Mouse (Mus musculus) liver, embryonic 16.5 days (tissue): ENCODE data around the gene Pmpcb. TPM values are rescaled to one million over a fixed set of nuclear protein-coding genes. Genes with fewer than 3 reads are reported as not detected.
"Not testable (repeated sequence)": the region's sequence is repeated elsewhere in the genome, so short reads cannot be mapped to it uniquely, and the experiment has no call there.

ENCODE experiments used
- ATAC-seq: fragments of 200-750 bp; cut with Nextera tagmentation; 2 replicates; pipeline ENCODE4 v1.8.0; 2017; ENCODE audit warnings: low read depth, mild to moderate bottlenecking, moderate number of reproducible peaks, moderate library complexity
- H3K27ac ChIP-seq: fragments of 300-500 bp; sonication (generic); 2 replicates; pipeline ENCODE4 v1.5.1; 2014; ENCODE audit warnings: mild to moderate bottlenecking, low read length
- H3K27me3 ChIP-seq: fragments of 300-500 bp; sonication (generic); 2 replicates; pipeline ENCODE4 v1.6.1; 2014; ENCODE audit warnings: low read depth, low read length, mixed read lengths; ENCODE audit not compliant: control insufficient read depth, insufficient read depth
- H3K36me3 ChIP-seq: fragments of 300-500 bp; sonication (generic); 2 replicates; pipeline ENCODE4 v1.6.1; 2014; ENCODE audit warnings: mild to moderate bottlenecking; ENCODE audit not compliant: control insufficient read depth, insufficient read depth
- H3K4me1 ChIP-seq: fragments of 300-500 bp; sonication (generic); 2 replicates; pipeline ENCODE4 v1.6.1; 2014; ENCODE audit warnings: low read depth, low read length, mixed read lengths; ENCODE audit not compliant: control insufficient read depth
- H3K4me2 ChIP-seq: fragments of 300-500 bp; sonication (generic); 2 replicates; pipeline ENCODE4 v1.6.1; 2014; ENCODE audit warnings: low read depth, low read length, mixed read lengths
- H3K4me3 ChIP-seq: fragments of 300-500 bp; sonication (generic); 2 replicates; pipeline ENCODE4 v1.5.1; 2014; ENCODE audit warnings: low read depth, mild to moderate bottlenecking, low read length
- H3K9ac ChIP-seq: fragments of 300-500 bp; sonication (generic); 2 replicates; pipeline ENCODE4 v1.6.1; 2014; ENCODE audit warnings: low read depth, low read length
- H3K9me3 ChIP-seq: fragments of 300-500 bp; sonication (generic); replicated peaks from 2 replicates; pipeline ENCODE4 v1.6.1; 2016; ENCODE audit warnings: low read length; ENCODE audit not compliant: control insufficient read depth
- WGBS: fragments of 180-500 bp; shearing (Covaris S2); extraction: QIAGEN DNeasy Blood & Tissue Kit; methylation state at CpG from one replicate; pipeline ENCODE4 v1.1.7; 2014; ENCODE audit not compliant: insufficient replicate concordance; 5-methylcytosine and 5-hydroxymethylcytosine counted together
- polyA plus RNA-seq: library from polyadenylated mRNA; unstranded; fragments of >200 nt; fragmentation: Nextera tagmentation; extraction: Ambion mirVana; gene quantifications from 2 replicates; pipeline ENCODE4 v1.2.1, GENCODE M21; 2015

The Pmpcb gene
- polyA plus RNA-seq, 1 experiment from 2014 or later, result 38.4 TPM

GRCm38 (mm10) chr5:21702009-21702364 lies 35.0 kb upstream of the Pmpcb start:
- peak overlapping the region; percentile 96 for H3K27ac ChIP-seq
- H3K4me1 ChIP-seq, result peaks cover 6% of the 10 kb centered on the region
- H3K4me2 ChIP-seq, result peak overlapping the region; percentile 98
- H3K9me3 ChIP-seq, result no peaks in the 10 kb centered on the region
- peak overlapping the region; percentile 84 for H3K4me3 ChIP-seq
- ATAC-seq, result no peak
- H3K36me3 ChIP-seq, result no peaks in the 10 kb centered on the region
- H3K9ac ChIP-seq, result peak overlapping the region; percentile 86
- 47% methylated on average over 2 of the region's 2 CpGs for WGBS
- no peaks in the 10 kb centered on the region for H3K27me3 ChIP-seq

DNA sequence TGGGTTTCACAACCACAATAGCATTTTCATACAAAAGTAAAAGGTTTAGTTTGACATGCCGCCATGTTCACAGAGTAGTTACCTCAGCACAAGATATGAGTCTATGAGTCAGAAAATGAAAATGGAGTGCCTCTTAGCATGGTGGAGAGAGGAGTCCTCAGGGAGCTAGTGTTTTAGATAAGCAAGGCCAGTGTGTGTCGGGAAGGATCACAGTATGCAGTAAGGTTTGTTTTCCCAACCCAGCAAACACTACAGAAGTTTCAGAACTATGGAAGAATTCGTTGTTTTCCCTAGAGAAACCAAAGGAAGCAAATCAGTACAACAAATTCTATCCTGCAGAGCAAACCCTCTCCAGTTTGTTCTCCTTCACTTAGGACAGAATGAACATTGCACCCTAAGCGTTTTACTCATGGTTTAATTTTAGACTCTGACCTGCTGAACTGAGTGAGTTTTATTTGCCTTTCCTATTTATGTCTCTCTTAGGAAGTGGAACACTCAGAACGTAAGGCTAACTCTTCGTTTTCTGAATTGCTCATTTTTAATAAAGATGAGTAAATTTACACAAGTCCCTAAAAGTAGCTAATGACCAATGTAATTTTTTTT lies 34.0 kb upstream of the Pmpcb start:
- Histone ChIP-seq H3K27ac (peak overlapping the region; percentile 57), H3K4me3 (no peak overlapping the region), H3K4me2 (no peak overlapping the region), H3K27me3 (no peaks in the 10 kb centered on the region), H3K36me3 (no peaks in the 10 kb centered on the region), H3K4me1 (peaks cover 6% of the 10 kb centered on the region), H3K9me3 (no peaks in the 10 kb centered on the region), H3K9ac (no peak overlapping the region)
- ATAC-seq, result no peak
- 62% methylated on average over 6 of the region's 6 CpGs for WGBS

GRCm38 (mm10) chr5:21703708-21704107 lies 33.2 kb upstream of the Pmpcb start:
- no peak overlapping the region for H3K9ac ChIP-seq
- no peaks in the 10 kb centered on the region for H3K36me3 ChIP-seq
- peaks cover 6% of the 10 kb centered on the region for H3K4me1 ChIP-seq
- H3K27me3 ChIP-seq, result no peaks in the 10 kb centered on the region
- H3K4me3 ChIP-seq, result no peak overlapping the region
- no peak overlapping the region for H3K4me2 ChIP-seq
- no peak for ATAC-seq
- H3K9me3 ChIP-seq, result no peaks in the 10 kb centered on the region
- WGBS, result 26% methylated on average over 3 of the region's 3 CpGs
- no peak overlapping the region for H3K27ac ChIP-seq

DNA sequence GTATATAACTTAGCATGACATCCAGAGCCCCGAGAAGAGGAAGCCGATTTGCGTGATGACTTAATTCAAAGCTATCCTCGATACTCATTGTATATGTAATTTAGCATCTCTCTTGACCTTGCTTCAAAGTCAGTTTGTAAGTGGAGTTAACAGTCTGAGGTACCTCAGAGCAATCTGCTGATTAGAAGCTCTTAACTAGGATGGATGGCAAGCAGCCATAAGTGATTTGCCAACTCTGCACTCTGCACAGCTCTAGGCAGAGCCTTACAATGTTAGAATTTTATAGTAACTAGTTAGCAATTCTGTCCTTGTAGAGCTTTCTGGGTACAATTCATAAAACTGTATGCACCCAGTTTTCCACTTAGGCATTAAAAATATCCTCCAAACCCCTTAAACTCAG lies 30.4 kb upstream of the Pmpcb start:
- no peaks in the 10 kb centered on the region for H3K27me3 ChIP-seq
- no peaks in the 10 kb centered on the region for H3K36me3 ChIP-seq
- no peak for ATAC-seq
- no peaks in the 10 kb centered on the region for H3K9me3 ChIP-seq
- H3K27ac ChIP-seq, result no peak overlapping the region
- WGBS, result 91% methylated on average over 4 of the region's 4 CpGs
- H3K4me2 ChIP-seq, result no peak overlapping the region
- no peak overlapping the region for H3K9ac ChIP-seq
- H3K4me1 ChIP-seq, result peaks cover 3% of the 10 kb centered on the region
- no peak overlapping the region for H3K4me3 ChIP-seq

- not testable (repeated sequence) for H3K9ac ChIP-seq, ATAC-seq, H3K27ac ChIP-seq, H3K4me3 ChIP-seq, H3K4me1 ChIP-seq, H3K4me2 ChIP-seq, H3K36me3 ChIP-seq, H3K9me3 ChIP-seq, H3K27me3 ChIP-seq
- 70% methylated on average over 8 of the region's 8 CpGs for WGBS
Measured at GRCm38 (mm10) chr5:21708011-21708410, 28.9 kb upstream of the Pmpcb start.

DNA sequence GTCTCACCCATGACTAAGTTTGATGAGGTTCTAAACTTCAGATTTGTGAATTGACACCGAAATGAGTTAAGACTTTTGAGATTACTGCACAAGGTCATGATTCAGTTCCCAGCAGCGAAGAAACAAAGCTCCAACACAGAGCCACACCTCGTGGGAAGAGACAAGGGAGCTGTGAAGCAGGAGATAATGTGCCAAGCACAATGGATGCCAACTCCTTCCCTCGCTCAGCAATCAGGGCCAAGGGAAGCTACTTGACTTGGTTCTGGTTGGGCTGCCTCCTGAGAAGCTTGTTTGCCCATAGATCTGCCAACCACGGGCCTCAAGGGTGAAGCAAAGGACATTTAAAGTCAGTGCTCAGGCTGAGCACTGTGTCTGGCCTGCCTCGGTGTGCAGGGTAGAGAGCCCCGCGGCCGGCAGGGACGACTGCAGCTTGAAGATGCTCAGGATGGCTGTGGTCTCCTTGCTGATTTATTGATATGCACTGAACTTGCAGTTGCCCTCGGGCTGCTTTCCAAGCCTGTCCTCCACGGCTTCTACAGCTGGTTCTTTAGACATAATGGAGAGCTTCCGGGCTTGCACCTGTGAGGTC lies 24.7 kb upstream of the Pmpcb start:
- Histone ChIP-seq H3K27ac (no peak overlapping the region), H3K27me3 (no peaks in the 10 kb centered on the region), H3K4me1 (no peaks in the 10 kb centered on the region), H3K9me3 (no peaks in the 10 kb centered on the region), H3K36me3 (no peaks in the 10 kb centered on the region), H3K9ac (no peak overlapping the region), H3K4me2 (no peak overlapping the region), H3K4me3 (no peak overlapping the region)
- WGBS, result 57% methylated on average over 13 of the region's 13 CpGs
- no peak for ATAC-seq

GRCm38 (mm10) chr5:21714447-21714846 lies 22.5 kb upstream of the Pmpcb start:
- Histone ChIP-seq H3K4me1 (no peaks in the 10 kb centered on the region), H3K4me3 (no peak overlapping the region), H3K9ac (no peak overlapping the region), H3K27ac (no peak overlapping the region), H3K9me3 (no peaks in the 10 kb centered on the region), H3K36me3 (no peaks in the 10 kb centered on the region), H3K4me2 (no peak overlapping the region), H3K27me3 (no peaks in the 10 kb centered on the region)
- no peak for ATAC-seq
- 54% methylated on average over 4 of the region's 4 CpGs for WGBS

- no peaks in the 10 kb centered on the region for H3K4me1 ChIP-seq
- H3K36me3 ChIP-seq, result no peaks in the 10 kb centered on the region
- no peaks in the 10 kb centered on the region for H3K27me3 ChIP-seq
- H3K9me3 ChIP-seq, result no peaks in the 10 kb centered on the region
- ATAC-seq, result no peak
- H3K4me3 ChIP-seq, result no peak overlapping the region
- WGBS, result 63% methylated on average over 10 of the region's 10 CpGs
- no peak overlapping the region for H3K9ac ChIP-seq
- no peak overlapping the region for H3K27ac ChIP-seq
- no peak overlapping the region for H3K4me2 ChIP-seq
Measured at GRCm38 (mm10) chr5:21717165-21717715, 19.7 kb upstream of the Pmpcb start.

DNA sequence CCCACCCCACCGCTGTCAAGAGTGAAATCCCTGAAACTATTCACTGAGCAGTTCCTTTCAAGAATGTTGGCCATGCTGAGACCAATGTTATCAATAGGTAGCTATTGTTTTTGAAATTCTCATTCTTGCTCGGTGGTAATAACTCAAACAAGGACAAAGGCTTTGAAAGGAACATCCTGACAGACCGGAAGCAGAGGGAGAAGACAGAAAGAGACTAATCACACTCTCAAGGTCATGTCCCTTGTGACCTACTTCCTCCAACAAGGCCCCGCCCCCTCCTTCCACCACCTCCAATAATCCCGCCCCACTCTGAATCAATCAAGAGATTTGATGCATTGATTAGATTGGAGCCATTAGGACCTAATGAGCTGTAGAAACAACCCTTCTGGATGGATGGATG lies 18.4 kb upstream of the Pmpcb start:
- no peak overlapping the region for H3K4me2 ChIP-seq
- no peaks in the 10 kb centered on the region for H3K4me1 ChIP-seq
- no peak overlapping the region for H3K27ac ChIP-seq
- no peaks in the 10 kb centered on the region for H3K36me3 ChIP-seq
- H3K27me3 ChIP-seq, result no peaks in the 10 kb centered on the region
- no peak for ATAC-seq
- H3K4me3 ChIP-seq, result no peak overlapping the region
- no peak overlapping the region for H3K9ac ChIP-seq
- WGBS, result 63% methylated on average over 5 of the region's 5 CpGs
- no peaks in the 10 kb centered on the region for H3K9me3 ChIP-seq
